Mouse (Mus musculus): ENCODE data around the gene Sh3kbp1.

DNA sequence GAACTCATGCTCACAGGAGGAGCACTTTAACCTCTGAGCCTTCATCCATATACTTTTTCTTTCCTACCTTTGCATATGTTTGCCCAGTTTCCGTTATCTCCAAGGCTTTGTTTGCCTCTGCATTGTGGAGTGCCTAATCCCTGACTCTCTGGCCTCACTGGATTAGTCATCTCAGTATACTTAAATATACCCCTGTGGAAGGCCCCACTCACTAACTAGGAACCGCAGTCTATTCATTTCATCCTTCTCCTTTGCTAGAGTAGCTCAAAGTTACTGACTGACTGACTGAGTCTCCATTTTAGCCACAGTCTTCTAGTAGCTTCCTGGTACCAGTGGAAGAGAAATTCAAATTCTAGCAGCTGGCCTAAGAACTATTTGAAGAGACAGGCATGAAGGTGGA lies 22.2 kb upstream of the Sh3kbp1 start:
- no peak for TF ChIP-seq CTCF (IDR thresholded peaks at IDR 0.05; ENCODE audit: low read depth)
- no peak for TF ChIP-seq EP300 (IDR thresholded peaks at IDR 0.05; ENCODE audit: low read depth)

Measured in heart, postnatal 0 days (tissue).